Mouse (Mus musculus) liver, embryonic 13.5 days (tissue): Measurements from ENCODE around the gene Fam83d. TPM values are rescaled to one million over a fixed set of nuclear protein-coding genes. Genes with fewer than 3 reads are reported as not detected.

Experiments used
- ATAC-seq: fragments of 200-750 bp; cut with Nextera tagmentation; 2 replicates; pipeline ENCODE4 v1.8.0; 2017; ENCODE audit warnings: low read depth, mild to moderate bottlenecking, moderate number of reproducible peaks, moderate library complexity
- DNase-seq: peaks from one replicate; pipeline ENCODE4 v3.0.0; 2022
- H3K27ac ChIP-seq: fragments of 300-500 bp; sonication (generic); 2 replicates; pipeline ENCODE4 v1.5.1; 2015; ENCODE audit warnings: moderate library complexity, mild to moderate bottlenecking, inconsistent platforms
- H3K27me3 ChIP-seq: fragments of 300-500 bp; sonication (generic); 2 replicates; pipeline ENCODE4 v1.6.1; 2015; ENCODE audit warnings: mild to moderate bottlenecking, inconsistent platforms
- H3K36me3 ChIP-seq: fragments of 300-500 bp; sonication (generic); 2 replicates; pipeline ENCODE4 v1.6.1; 2015; ENCODE audit warnings: mild to moderate bottlenecking, inconsistent platforms
- H3K4me1 ChIP-seq: fragments of 300-500 bp; sonication (generic); replicated peaks from 2 replicates; pipeline ENCODE4 v1.6.1; 2015; ENCODE audit warnings: inconsistent platforms
- H3K4me2 ChIP-seq: fragments of 300-500 bp; sonication (generic); 2 replicates; pipeline ENCODE4 v1.6.1; 2015; ENCODE audit warnings: inconsistent platforms, mild to moderate bottlenecking, moderate library complexity
- H3K4me3 ChIP-seq: fragments of 300-500 bp; sonication (generic); replicated peaks from 2 replicates; pipeline ENCODE4 v1.5.1; 2015; ENCODE audit warnings: mild to moderate bottlenecking, inconsistent platforms
- H3K9ac ChIP-seq: fragments of 300-500 bp; sonication (generic); 2 replicates; pipeline ENCODE4 v1.6.1; 2015; ENCODE audit warnings: mild to moderate bottlenecking, inconsistent platforms
- H3K9me3 ChIP-seq: fragments of 300-500 bp; sonication (generic); replicated peaks from 2 replicates; pipeline ENCODE4 v1.6.1; 2016; ENCODE audit warnings: inconsistent platforms
- WGBS: fragments of 180-500 bp; shearing (Covaris S2); methylation state at CpG from one replicate; pipeline ENCODE4 v1.1.7; 2015; ENCODE audit not compliant: insufficient replicate concordance; 5-methylcytosine and 5-hydroxymethylcytosine counted together
- microRNA-seq: library from miRNA; unstranded; fragments of <30 nt; microRNA quantifications from one replicate; pipeline ENCODE4, GENCODE M21; 2016
- polyA plus RNA-seq: library from polyadenylated mRNA; unstranded; fragments of >200 nt; fragmentation: Nextera tagmentation; extraction: Ambion mirVana; gene quantifications from 2 replicates; pipeline ENCODE4 v1.2.1, GENCODE M21; 2015

The Fam83d gene
- polyA plus RNA-seq, 1 experiment from 2014 or later, result 15.7 TPM

GRCm38 (mm10) chr2:158817708-158818107 is 49.8 kb downstream of the Fam83d start:
- DNase-seq, result no peak
- no peaks in the 10 kb centered on the region for H3K27me3 ChIP-seq
- 81% methylated on average over 8 of the region's 8 CpGs for WGBS
- H3K9ac ChIP-seq, result no peak overlapping the region
- no peak overlapping the region for H3K4me3 ChIP-seq
- H3K36me3 ChIP-seq, result peaks cover 49% of the 10 kb centered on the region
- H3K4me2 ChIP-seq, result no peak overlapping the region
- no peaks in the 10 kb centered on the region for H3K9me3 ChIP-seq
- H3K27ac ChIP-seq, result no peak overlapping the region
- no peak for ATAC-seq
- H3K4me1 ChIP-seq, result no peaks in the 10 kb centered on the region

DNA sequence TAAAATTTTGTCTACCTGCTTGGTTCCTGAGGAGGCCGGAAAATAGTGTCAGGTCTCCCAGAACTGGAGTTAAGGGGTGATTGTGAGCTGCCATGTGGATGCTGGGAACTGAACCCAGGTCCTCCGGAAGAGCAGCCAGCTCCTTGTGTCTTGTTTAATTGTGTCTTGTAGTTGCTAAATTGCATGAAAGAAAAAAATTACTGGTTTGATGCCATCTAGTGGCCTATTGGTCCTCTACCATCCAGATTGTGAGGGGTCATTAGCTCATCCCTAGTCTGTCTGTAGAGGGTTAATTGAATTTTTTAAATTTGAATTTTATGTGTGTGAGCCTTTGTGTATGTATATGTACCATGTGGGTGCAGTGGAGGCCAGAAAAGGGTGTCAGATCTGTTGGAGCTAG is 60.2 kb downstream of the Fam83d start:
- no peaks in the 10 kb centered on the region for H3K27me3 ChIP-seq
- no peak overlapping the region for H3K4me3 ChIP-seq
- ATAC-seq (no peak), DNase-seq (no peak)
- no peaks in the 10 kb centered on the region for H3K4me1 ChIP-seq
- H3K4me2 ChIP-seq, result no peak overlapping the region
- no peaks in the 10 kb centered on the region for H3K9me3 ChIP-seq
- H3K9ac ChIP-seq, result no peak overlapping the region
- H3K36me3 ChIP-seq, result peaks cover 55% of the 10 kb centered on the region
- 75% methylated on average over 2 of the region's 2 CpGs for WGBS
- H3K27ac ChIP-seq, result no peak overlapping the region

DNA sequence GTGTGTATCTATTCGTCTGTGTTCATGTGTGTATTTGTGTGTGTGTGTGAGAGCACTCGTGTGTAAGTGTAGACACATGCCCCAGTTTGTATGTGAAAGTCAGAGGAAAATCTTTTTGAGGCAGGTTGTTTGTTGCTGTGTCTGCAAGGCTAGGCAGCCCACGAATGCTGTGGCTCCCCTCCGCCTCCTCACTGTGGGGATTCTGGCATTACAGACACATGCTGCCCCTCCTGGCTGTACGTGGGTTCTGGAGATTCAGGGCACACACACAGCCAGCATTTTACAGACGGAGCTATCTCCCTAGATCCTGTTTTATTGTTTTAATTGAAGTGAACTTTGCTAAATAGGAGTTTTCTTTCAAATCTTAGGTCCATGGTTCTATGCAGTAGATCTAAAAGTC is 61.9 kb downstream of the Fam83d start:
- Histone ChIP-seq H3K27me3 (no peaks in the 10 kb centered on the region), H3K9me3 (no peaks in the 10 kb centered on the region), H3K36me3 (peaks cover 66% of the 10 kb centered on the region), H3K9ac (no peak overlapping the region), H3K4me1 (no peaks in the 10 kb centered on the region), H3K27ac (no peak overlapping the region), H3K4me3 (no peak overlapping the region), H3K4me2 (no peak overlapping the region)
- no peak for DNase-seq
- no peak for ATAC-seq
- 80% methylated on average over 6 of the region's 6 CpGs for WGBS

GRCm38 (mm10) chr2:158833221-158833620 is 65.3 kb downstream of the Fam83d start:
- Histone ChIP-seq H3K27ac (no peak overlapping the region), H3K9me3 (no peaks in the 10 kb centered on the region), H3K36me3 (peaks cover 90% of the 10 kb centered on the region), H3K4me2 (no peak overlapping the region), H3K4me3 (no peak overlapping the region), H3K27me3 (no peaks in the 10 kb centered on the region), H3K9ac (no peak overlapping the region), H3K4me1 (no peaks in the 10 kb centered on the region)
- WGBS, result 75% methylated on average over 5 of the region's 5 CpGs
- ATAC-seq (no peak), DNase-seq (no peak)

DNA sequence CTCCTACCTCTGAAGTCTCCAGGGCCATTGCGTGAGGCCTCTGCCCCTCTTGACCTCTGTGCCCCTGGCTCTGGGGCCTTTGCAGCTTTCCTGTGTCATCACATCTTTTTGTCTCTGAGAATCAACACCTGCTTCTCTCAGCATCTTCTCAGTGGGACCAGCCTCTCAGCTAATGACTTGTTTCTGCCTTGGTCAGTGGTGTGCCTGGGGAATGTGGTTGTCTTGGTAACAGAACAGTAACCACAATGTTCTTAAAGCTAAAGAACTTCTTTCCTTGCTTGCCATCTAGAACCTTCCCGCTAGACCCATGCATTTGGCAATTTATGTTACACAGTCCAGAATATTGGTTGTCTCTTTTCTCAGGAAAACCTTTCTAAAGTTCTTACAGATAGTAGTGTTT is 65.8 kb downstream of the Fam83d start:
- Histone ChIP-seq H3K9ac (no peak overlapping the region), H3K4me3 (no peak overlapping the region), H3K9me3 (no peaks in the 10 kb centered on the region), H3K27ac (no peak overlapping the region), H3K4me2 (no peak overlapping the region), H3K4me1 (no peaks in the 10 kb centered on the region), H3K27me3 (no peaks in the 10 kb centered on the region), H3K36me3 (peaks cover 86% of the 10 kb centered on the region)
- DNase-seq, result no peak
- WGBS, result 89% methylated on average over 2 of the region's 2 CpGs
- no peak for ATAC-seq

Small RNA genes within 50 kb of the gene (microRNA-seq; reads per million reads assigned to microRNA genes)
- not detected for gene Gm26141

Other genes with a start within 250 kb of the Fam83d start
- gene Slc32a1, start 157.3 kb upstream of the Fam83d start, polyA plus RNA-seq, result not detected in 2 replicates
- gene Actr5, start 143.2 kb upstream of the Fam83d start, polyA plus RNA-seq, result 5.4 and 6.3 TPM in 2 replicates
- 1.3 TPM in 2 replicates for gene Ppp1r16b, start 102.7 kb upstream of the Fam83d start, polyA plus RNA-seq
- gene Dhx35, start 26.7 kb downstream of the Fam83d start, polyA plus RNA-seq, result 4.4 and 4.8 TPM in 2 replicates